Mouse (Mus musculus): ENCODE data around the gene Morc2a. TPM values are rescaled to one million over a fixed set of nuclear protein-coding genes. Genes with fewer than 3 reads are reported as not detected.

Morc2a gene
- polyA plus RNA-seq, 1 experiment from 2014 or later = 15.1 TPM

DNA sequence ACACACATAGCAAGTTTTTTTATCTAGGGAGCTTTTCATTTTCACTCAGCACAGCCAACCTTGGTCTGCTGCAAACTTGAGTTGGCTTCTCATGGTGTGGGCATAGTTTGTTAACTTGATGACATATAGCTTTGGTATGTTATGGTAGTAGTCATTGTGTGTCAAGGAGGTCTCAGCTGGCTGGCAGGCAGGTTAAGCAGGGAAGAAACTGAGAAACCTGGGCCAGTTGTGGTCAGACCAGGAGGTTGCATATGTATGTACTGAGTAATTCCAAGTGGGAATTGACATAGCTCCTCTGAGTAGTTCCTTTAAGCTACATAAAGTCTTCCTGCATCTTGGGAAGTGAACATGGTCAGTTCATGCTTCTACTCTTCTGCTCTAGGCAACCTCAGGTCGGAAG lies 35.2 kb downstream of the Morc2a start:
- Histone ChIP-seq H3K9ac (ENCODE audit: low read length) (no peak overlapping the region), H3K27me3 (ENCODE audit: control insufficient read depth, insufficient read depth, low read length) (no peaks in the 10 kb centered on the region), H3K4me2 (ENCODE audit: low read length) (no peak overlapping the region), H3K4me1 (ENCODE audit: control insufficient read depth in 2 of 2, insufficient read depth in 2 of 2, low read length in 2 of 2) (no peaks in the 10 kb centered on the region), H3K27ac (replicated peaks in 1 of 2; ENCODE audit: control insufficient read depth in 1 of 2, insufficient read depth in 1 of 2, low read depth in 2 of 2, low read length in 2 of 2) (no peak overlapping the region), H3K4me3 (ENCODE audit: control insufficient read depth in 1 of 2, insufficient read depth in 1 of 2, low read depth in 1 of 2, low read length in 2 of 2) (no peak overlapping the region), H3K36me3 (ENCODE audit: control insufficient read depth, insufficient read depth, low read length) (peaks cover 95% of the 10 kb centered on the region), H3K9me3 (ENCODE audit: control insufficient read depth, low read length) (no peaks in the 10 kb centered on the region)
- WGBS = 100% methylated on average over 1 of the region's 1 CpGs
- no peak for ATAC-seq (ENCODE audit: insufficient number of reproducible peaks, insufficient read depth, low FRiP score, low read depth)

DNA sequence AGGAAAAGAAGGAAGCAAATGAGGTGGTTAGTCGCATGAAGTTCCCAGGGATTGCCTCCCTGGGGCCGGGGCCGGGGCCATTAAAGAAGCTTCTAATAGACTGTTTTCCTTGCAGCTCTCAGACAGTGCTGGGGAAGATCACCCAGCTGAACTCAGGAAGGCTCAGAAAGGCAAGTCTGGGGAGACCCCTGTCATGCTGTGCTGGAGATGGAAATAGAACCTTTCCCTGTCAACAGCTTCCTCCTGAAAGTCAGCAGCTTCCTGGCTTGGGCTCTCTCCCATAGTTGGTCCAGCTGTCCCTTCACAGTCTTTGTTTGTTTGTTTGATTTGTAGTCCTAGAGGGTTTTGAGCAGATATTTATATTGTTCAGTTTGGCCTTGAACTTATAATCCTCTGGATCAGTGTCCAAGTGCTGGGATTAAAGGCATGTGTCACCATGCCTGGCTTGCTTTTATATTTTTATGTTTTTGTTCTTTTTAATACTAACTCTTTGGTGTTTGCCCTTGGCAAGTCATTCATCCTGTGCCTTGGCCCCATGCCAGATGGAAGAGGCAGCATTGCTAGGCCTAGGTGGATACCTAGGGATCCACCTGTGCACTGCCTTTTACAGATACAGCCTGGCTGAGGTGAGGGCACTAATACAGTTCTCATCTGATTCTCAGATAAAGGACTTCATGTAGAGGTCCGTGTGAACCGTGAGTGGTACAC lies 35.9 kb downstream of the Morc2a start:
- no peak overlapping the region for H3K27ac ChIP-seq (replicated peaks in 1 of 2; ENCODE audit: control insufficient read depth in 1 of 2, insufficient read depth in 1 of 2, low read depth in 2 of 2, low read length in 2 of 2)
- ATAC-seq (ENCODE audit: insufficient number of reproducible peaks, insufficient read depth, low FRiP score, low read depth) = no peak
- no peaks in the 10 kb centered on the region for H3K4me1 ChIP-seq (ENCODE audit: control insufficient read depth in 2 of 2, insufficient read depth in 2 of 2, low read length in 2 of 2)
- no peaks in the 10 kb centered on the region for H3K27me3 ChIP-seq (ENCODE audit: control insufficient read depth, insufficient read depth, low read length)
- no peak overlapping the region for H3K9ac ChIP-seq (ENCODE audit: low read length)
- no peak overlapping the region for H3K4me3 ChIP-seq (ENCODE audit: control insufficient read depth in 1 of 2, insufficient read depth in 1 of 2, low read depth in 1 of 2, low read length in 2 of 2)
- no peak overlapping the region for H3K4me2 ChIP-seq (ENCODE audit: low read length)
- WGBS = 90% methylated on average over 5 of the region's 5 CpGs
- peaks cover 95% of the 10 kb centered on the region for H3K36me3 ChIP-seq (ENCODE audit: control insufficient read depth, insufficient read depth, low read length)
- no peaks in the 10 kb centered on the region for H3K9me3 ChIP-seq (ENCODE audit: control insufficient read depth, low read length)

DNA sequence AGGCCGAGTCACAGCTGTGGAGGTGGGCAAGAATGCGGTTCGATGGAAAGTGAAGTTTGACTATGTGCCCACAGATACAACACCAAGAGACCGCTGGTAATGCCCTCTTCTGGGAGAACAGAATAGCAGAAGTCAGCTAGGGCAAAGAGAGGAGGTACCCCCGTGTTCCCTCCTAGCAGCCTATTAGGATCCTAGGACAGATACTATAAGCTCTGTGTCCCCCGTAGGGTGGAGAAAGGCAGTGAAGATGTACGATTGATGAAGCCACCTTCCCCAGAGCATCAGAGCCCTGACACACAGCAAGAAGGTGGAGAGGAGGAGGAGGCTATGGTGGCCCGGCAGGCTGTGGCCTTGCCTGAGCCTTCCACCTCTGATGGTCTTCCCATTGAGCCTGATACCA lies 36.4 kb downstream of the Morc2a start:
- Histone ChIP-seq H3K4me1 (ENCODE audit: control insufficient read depth in 2 of 2, insufficient read depth in 2 of 2, low read length in 2 of 2) (no peaks in the 10 kb centered on the region), H3K27ac (replicated peaks in 1 of 2; ENCODE audit: control insufficient read depth in 1 of 2, insufficient read depth in 1 of 2, low read depth in 2 of 2, low read length in 2 of 2) (no peak overlapping the region), H3K36me3 (ENCODE audit: control insufficient read depth, insufficient read depth, low read length) (peaks cover 95% of the 10 kb centered on the region), H3K9me3 (ENCODE audit: control insufficient read depth, low read length) (no peaks in the 10 kb centered on the region), H3K4me2 (ENCODE audit: low read length) (no peak overlapping the region), H3K9ac (ENCODE audit: low read length) (no peak overlapping the region), H3K4me3 (ENCODE audit: control insufficient read depth in 1 of 2, insufficient read depth in 1 of 2, low read depth in 1 of 2, low read length in 2 of 2) (no peak overlapping the region), H3K27me3 (ENCODE audit: control insufficient read depth, insufficient read depth, low read length) (no peaks in the 10 kb centered on the region)
- ATAC-seq (ENCODE audit: insufficient number of reproducible peaks, insufficient read depth, low FRiP score, low read depth) = no peak
- WGBS = 93% methylated on average over 8 of the region's 8 CpGs

DNA sequence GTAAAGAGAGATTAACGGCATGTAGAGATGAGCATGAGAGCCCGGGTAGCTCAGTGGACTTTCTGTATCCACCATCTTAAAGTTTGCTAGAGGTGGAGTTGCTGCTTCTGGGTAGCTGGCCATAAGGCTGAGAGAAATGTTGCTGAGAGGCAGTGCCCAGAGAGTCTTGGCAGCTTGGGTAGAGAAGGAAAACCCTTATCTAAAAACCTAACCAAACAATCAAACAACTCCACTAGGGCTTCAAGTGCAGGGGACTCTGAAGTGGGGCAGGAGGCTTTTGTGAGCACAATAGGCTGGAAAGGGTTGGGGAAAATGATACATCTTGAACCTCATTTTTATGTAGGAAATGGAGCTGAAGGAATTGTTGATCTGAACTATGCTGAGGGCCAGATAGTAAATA lies 37.3 kb downstream of the Morc2a start:
- no peak overlapping the region for H3K4me2 ChIP-seq (ENCODE audit: low read length)
- H3K9ac ChIP-seq (ENCODE audit: low read length) = no peak overlapping the region
- ATAC-seq (ENCODE audit: insufficient number of reproducible peaks, insufficient read depth, low FRiP score, low read depth) = no peak
- no peak overlapping the region for H3K4me3 ChIP-seq (ENCODE audit: control insufficient read depth in 1 of 2, insufficient read depth in 1 of 2, low read depth in 1 of 2, low read length in 2 of 2)
- H3K27ac ChIP-seq (replicated peaks in 1 of 2; ENCODE audit: control insufficient read depth in 1 of 2, insufficient read depth in 1 of 2, low read depth in 2 of 2, low read length in 2 of 2) = no peak overlapping the region
- H3K4me1 ChIP-seq (ENCODE audit: control insufficient read depth in 2 of 2, insufficient read depth in 2 of 2, low read length in 2 of 2) = no peaks in the 10 kb centered on the region
- peaks cover 95% of the 10 kb centered on the region for H3K36me3 ChIP-seq (ENCODE audit: control insufficient read depth, insufficient read depth, low read length)
- WGBS = 86% methylated on average over 2 of the region's 2 CpGs
- H3K9me3 ChIP-seq (ENCODE audit: control insufficient read depth, low read length) = no peaks in the 10 kb centered on the region
- H3K27me3 ChIP-seq (ENCODE audit: control insufficient read depth, insufficient read depth, low read length) = no peaks in the 10 kb centered on the region

DNA sequence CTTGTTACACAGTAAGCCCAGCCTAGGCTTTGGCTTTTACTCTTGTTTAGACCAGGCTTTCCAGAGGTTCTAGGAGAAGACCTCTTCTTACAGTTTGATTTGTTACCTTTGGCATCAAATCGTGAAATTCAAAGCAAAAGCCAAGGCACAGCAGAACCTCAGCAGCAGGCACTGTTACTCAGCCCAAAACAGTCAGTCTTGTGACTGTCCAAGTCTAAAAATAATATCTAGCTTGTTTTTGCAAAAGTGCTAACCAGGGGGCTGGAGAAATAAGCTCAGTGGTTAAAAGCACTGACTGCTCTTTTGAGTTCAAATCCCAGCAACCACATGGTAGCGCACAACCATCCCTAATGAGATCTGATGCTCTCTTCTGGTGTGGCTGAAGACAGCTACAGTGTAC lies 37.9 kb downstream of the Morc2a start:
- Histone ChIP-seq H3K4me3 (ENCODE audit: control insufficient read depth in 1 of 2, insufficient read depth in 1 of 2, low read depth in 1 of 2, low read length in 2 of 2) (no peak overlapping the region), H3K27ac (replicated peaks in 1 of 2; ENCODE audit: control insufficient read depth in 1 of 2, insufficient read depth in 1 of 2, low read depth in 2 of 2, low read length in 2 of 2) (no peak overlapping the region), H3K4me2 (ENCODE audit: low read length) (no peak overlapping the region), H3K36me3 (ENCODE audit: control insufficient read depth, insufficient read depth, low read length) (peaks cover 96% of the 10 kb centered on the region), H3K9me3 (ENCODE audit: control insufficient read depth, low read length) (no peaks in the 10 kb centered on the region), H3K9ac (ENCODE audit: low read length) (no peak overlapping the region), H3K27me3 (ENCODE audit: control insufficient read depth, insufficient read depth, low read length) (no peaks in the 10 kb centered on the region), H3K4me1 (ENCODE audit: control insufficient read depth in 2 of 2, insufficient read depth in 2 of 2, low read length in 2 of 2) (no peaks in the 10 kb centered on the region)
- 88% methylated on average over 2 of the region's 2 CpGs for WGBS
- ATAC-seq (ENCODE audit: insufficient number of reproducible peaks, insufficient read depth, low FRiP score, low read depth) = no peak

DNA sequence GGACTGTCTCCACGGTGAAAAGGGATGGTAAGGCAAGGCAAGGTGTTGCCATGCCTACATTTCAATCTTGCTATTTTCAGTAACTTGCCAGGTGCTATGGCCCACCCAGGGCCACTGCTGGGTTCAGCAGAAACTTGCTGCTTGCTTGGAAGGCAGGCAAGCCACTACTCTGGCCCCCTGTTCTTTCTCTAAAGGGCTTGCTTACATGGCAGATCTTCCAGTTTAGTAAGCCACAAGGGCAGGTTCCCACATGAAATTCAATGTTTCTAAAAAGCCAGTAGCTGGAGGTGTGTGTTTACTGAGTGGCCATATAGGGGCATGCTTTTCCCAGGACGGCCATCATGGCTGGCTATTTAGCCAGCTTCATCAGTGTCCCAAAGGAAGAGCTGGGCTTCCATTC lies 42.8 kb downstream of the Morc2a start:
- Histone ChIP-seq H3K27me3 (ENCODE audit: control insufficient read depth, insufficient read depth, low read length) (no peaks in the 10 kb centered on the region), H3K4me1 (ENCODE audit: control insufficient read depth in 2 of 2, insufficient read depth in 2 of 2, low read length in 2 of 2) (no peaks in the 10 kb centered on the region), H3K36me3 (ENCODE audit: control insufficient read depth, insufficient read depth, low read length) (peaks cover 60% of the 10 kb centered on the region), H3K9ac (ENCODE audit: low read length) (no peak overlapping the region), H3K9me3 (ENCODE audit: control insufficient read depth, low read length) (no peaks in the 10 kb centered on the region), H3K27ac (replicated peaks in 1 of 2; ENCODE audit: control insufficient read depth in 1 of 2, insufficient read depth in 1 of 2, low read depth in 2 of 2, low read length in 2 of 2) (no peak overlapping the region), H3K4me2 (ENCODE audit: low read length) (no peak overlapping the region), H3K4me3 (ENCODE audit: control insufficient read depth in 1 of 2, insufficient read depth in 1 of 2, low read depth in 1 of 2, low read length in 2 of 2) (no peak overlapping the region)
- no peak for ATAC-seq (ENCODE audit: insufficient number of reproducible peaks, insufficient read depth, low FRiP score, low read depth)
- WGBS = 88% methylated on average over 2 of the region's 2 CpGs

DNA sequence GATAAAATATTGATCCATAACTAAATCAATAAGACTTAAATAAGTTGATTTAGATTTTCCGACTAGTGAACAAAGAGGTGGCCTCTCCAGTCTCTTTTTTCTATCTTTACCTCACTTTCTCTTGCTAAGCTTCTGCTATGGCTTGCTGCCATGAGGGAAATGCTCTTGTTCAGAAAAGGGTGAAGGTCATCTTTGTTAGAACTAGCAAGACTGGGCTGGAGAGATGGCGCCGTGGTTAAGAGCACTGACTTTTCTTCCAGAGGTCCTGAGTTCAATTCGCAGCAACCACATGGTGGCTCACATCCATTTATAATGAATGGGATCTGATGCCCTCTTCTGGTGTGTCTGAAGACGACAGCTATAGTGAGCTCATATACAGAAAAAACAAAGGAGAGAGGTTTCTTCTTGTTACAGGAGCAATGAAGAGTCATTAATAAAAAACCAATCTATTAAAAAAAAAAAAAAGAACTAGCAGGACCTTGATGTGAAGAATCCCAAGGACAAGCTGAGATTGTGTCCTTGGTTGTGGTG lies 47.2 kb downstream of the Morc2a start:
- ATAC-seq (ENCODE audit: insufficient number of reproducible peaks, insufficient read depth, low FRiP score, low read depth) = no peak
- no peak overlapping the region for H3K4me3 ChIP-seq (ENCODE audit: control insufficient read depth in 1 of 2, insufficient read depth in 1 of 2, low read depth in 1 of 2, low read length in 2 of 2)
- H3K4me2 ChIP-seq (ENCODE audit: low read length) = no peak overlapping the region
- no peak overlapping the region for H3K9ac ChIP-seq (ENCODE audit: low read length)
- 79% methylated on average over 5 of the region's 5 CpGs for WGBS
- no peaks in the 10 kb centered on the region for H3K27me3 ChIP-seq (ENCODE audit: control insufficient read depth, insufficient read depth, low read length)
- H3K36me3 ChIP-seq (ENCODE audit: control insufficient read depth, insufficient read depth, low read length) = peaks cover 16% of the 10 kb centered on the region
- no peaks in the 10 kb centered on the region for H3K9me3 ChIP-seq (ENCODE audit: control insufficient read depth, low read length)
- no peaks in the 10 kb centered on the region for H3K4me1 ChIP-seq (ENCODE audit: control insufficient read depth in 2 of 2, insufficient read depth in 2 of 2, low read length in 2 of 2)
- H3K27ac ChIP-seq (replicated peaks in 1 of 2; ENCODE audit: control insufficient read depth in 1 of 2, insufficient read depth in 1 of 2, low read depth in 2 of 2, low read length in 2 of 2) = no peak overlapping the region

DNA sequence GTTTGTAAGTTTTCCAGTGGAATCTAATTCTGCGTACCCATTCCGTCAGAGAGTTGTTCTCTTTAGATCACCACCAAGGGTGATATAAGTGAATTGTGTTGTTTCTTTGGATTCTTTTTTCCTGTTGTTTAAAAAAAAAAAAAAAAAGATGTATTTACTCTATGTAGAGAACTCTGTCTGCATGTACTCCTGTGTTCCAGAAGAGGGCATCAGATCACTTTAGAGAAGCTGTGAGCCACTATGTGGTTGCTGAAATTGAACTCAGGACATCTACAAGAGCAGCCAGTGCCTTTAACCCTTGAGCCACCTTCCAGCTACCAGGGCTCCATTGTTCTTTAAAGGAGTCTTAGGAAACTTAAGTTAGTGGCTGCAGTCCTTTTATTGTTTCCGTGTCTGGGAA lies 48.5 kb downstream of the Morc2a start:
- H3K9ac ChIP-seq (ENCODE audit: low read length) = no peak overlapping the region
- no peaks in the 10 kb centered on the region for H3K9me3 ChIP-seq (ENCODE audit: control insufficient read depth, low read length)
- H3K4me1 ChIP-seq (ENCODE audit: control insufficient read depth in 2 of 2, insufficient read depth in 2 of 2, low read length in 2 of 2) = no peaks in the 10 kb centered on the region
- no peak overlapping the region for H3K27ac ChIP-seq (replicated peaks in 1 of 2; ENCODE audit: control insufficient read depth in 1 of 2, insufficient read depth in 1 of 2, low read depth in 2 of 2, low read length in 2 of 2)
- no peak overlapping the region for H3K4me2 ChIP-seq (ENCODE audit: low read length)
- H3K36me3 ChIP-seq (ENCODE audit: control insufficient read depth, insufficient read depth, low read length) = peaks cover 8% of the 10 kb centered on the region; the same call in 1 of the 2 replicates
- 86% methylated on average over 3 of the region's 3 CpGs for WGBS
- no peak for ATAC-seq (ENCODE audit: insufficient number of reproducible peaks, insufficient read depth, low FRiP score, low read depth)
- H3K27me3 ChIP-seq (ENCODE audit: control insufficient read depth, insufficient read depth, low read length) = no peaks in the 10 kb centered on the region
- no peak overlapping the region for H3K4me3 ChIP-seq (ENCODE audit: control insufficient read depth in 1 of 2, insufficient read depth in 1 of 2, low read depth in 1 of 2, low read length in 2 of 2)

Measured in heart, embryonic 14.5 days (tissue).